Mouse (Mus musculus) intestine, postnatal 0 days (tissue): Measurements from ENCODE around the gene Heca. TPM values are rescaled to one million over a fixed set of nuclear protein-coding genes. Genes with fewer than 3 reads are reported as not detected.
"Not testable (repeated sequence)": the region's sequence is repeated elsewhere in the genome, so short reads cannot be mapped to it uniquely, and the experiment has no call there.

Experiments used
- ATAC-seq: fragments of 200-750 bp; cut with Nextera tagmentation; 2 replicates; pipeline ENCODE4 v1.8.0; 2017; ENCODE audit warnings: mild to moderate bottlenecking, moderate TSS enrichment, moderate library complexity
- H3K27ac ChIP-seq: fragments of 300-500 bp; sonication (generic); 2 replicates; pipeline ENCODE4 v1.5.1; 2014; ENCODE audit warnings: mild to moderate bottlenecking, low read depth, low read length, moderate library complexity
- H3K27me3 ChIP-seq: fragments of 300-500 bp; sonication (generic); replicated peaks from 2 replicates; pipeline ENCODE4 v1.6.1; 2014; ENCODE audit warnings: low read length, mixed read lengths; ENCODE audit not compliant: control insufficient read depth, insufficient read depth
- H3K36me3 ChIP-seq: fragments of 300-500 bp; sonication (generic); 2 replicates; pipeline ENCODE4 v1.6.1; 2014; ENCODE audit warnings: mild to moderate bottlenecking, moderate library complexity; ENCODE audit not compliant: control insufficient read depth, insufficient read depth
- H3K4me1 ChIP-seq: fragments of 300-500 bp; sonication (generic); replicated peaks from 2 replicates; pipeline ENCODE4 v1.6.1; 2014; ENCODE audit warnings: antibody characterized with exemption, low read length, mixed read lengths; ENCODE audit not compliant: control insufficient read depth, insufficient read depth
- H3K4me2 ChIP-seq: fragments of 300-500 bp; sonication (generic); replicated peaks from 2 replicates; pipeline ENCODE4 v1.6.1; 2014; ENCODE audit warnings: low read depth, mild to moderate bottlenecking, moderate library complexity
- H3K4me3 ChIP-seq: fragments of 300-500 bp; sonication (generic); 2 replicates; pipeline ENCODE4 v1.5.1; 2014; ENCODE audit warnings: low read depth, low read length
- H3K9ac ChIP-seq: fragments of 300-500 bp; sonication (generic); 2 replicates; pipeline ENCODE4 v1.6.1; 2014; ENCODE audit warnings: mild to moderate bottlenecking, low read depth, low read length
- H3K9me3 ChIP-seq: fragments of 300-500 bp; sonication (generic); 2 replicates; pipeline ENCODE4 v1.6.1; 2016; ENCODE audit warnings: mixed run types; ENCODE audit not compliant: control insufficient read depth
- CTCF ChIP-seq: sonication (generic); IDR thresholded peaks from 2 replicates; pipeline ENCODE4 v1.5.1; 2016; ENCODE audit warnings: low read depth, mild to moderate bottlenecking, control low read depth, antibody characterized with exemption, moderate library complexity
- WGBS: fragments of 180-500 bp; shearing (Covaris S2); extraction: QIAGEN DNeasy Blood & Tissue Kit; methylation state at CpG from one replicate; pipeline ENCODE4 v1.1.7; 2014; 5-methylcytosine and 5-hydroxymethylcytosine counted together
- polyA plus RNA-seq: library from polyadenylated mRNA; unstranded; fragments of >200 nt; fragmentation: Nextera tagmentation; extraction: Ambion mirVana; gene quantifications from 2 replicates; pipeline ENCODE4 v1.2.1, GENCODE M21; 2015

The Heca gene
- polyA plus RNA-seq, 1 experiment from 2014 or later = 5.0 TPM

DNA sequence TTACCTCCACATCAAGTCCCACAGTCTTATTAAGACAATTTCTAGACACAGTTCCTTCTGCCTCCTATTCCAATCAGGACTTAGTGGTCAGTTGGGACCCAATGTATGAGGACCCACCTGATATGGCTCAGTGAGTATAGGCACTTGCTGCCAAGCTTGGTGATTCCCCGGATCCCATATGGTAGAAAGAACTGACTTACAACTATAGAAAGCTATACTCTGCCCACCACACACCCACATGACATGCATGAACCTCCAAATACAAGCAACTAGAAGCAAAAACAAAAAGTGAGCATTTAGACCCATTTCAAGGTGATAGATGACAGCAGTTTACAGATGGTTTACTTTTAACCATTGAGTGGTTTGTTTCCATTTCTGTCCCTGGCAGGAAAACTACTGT lies 111.6 kb downstream of the Heca start:
- Histone ChIP-seq H3K36me3 (no peaks in the 10 kb centered on the region), H3K27ac (no peak overlapping the region), H3K4me2 (no peak overlapping the region), H3K4me1 (no peaks in the 10 kb centered on the region), H3K4me3 (no peak overlapping the region), H3K27me3 (no peaks in the 10 kb centered on the region), H3K9ac (no peak overlapping the region), H3K9me3 (no peaks in the 10 kb centered on the region)
- 94% methylated on average over 1 of the region's 1 CpGs for WGBS
- no peak for ATAC-seq
- TF ChIP-seq CTCF = no peak

DNA sequence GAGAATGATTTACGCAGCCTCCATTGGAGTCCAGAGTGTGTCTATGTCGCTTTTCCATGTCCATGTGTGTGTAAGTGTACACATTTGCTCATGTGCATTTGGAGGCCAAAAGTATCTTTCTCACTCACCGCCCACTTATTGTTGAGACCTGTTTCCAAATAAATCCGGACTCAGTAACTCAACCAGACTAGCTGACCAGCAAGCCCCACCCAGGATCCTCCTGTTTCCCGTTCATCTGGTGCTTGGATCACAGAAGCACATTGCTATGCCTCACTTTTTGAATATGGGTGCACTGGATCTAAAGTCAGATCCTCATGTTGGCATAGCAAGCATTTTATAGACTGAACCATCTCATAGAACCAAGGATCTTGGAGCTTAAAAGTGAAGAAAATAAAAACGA lies 112.8 kb downstream of the Heca start:
- H3K9ac ChIP-seq = no peak overlapping the region
- WGBS = 71% methylated on average over 6 of the region's 6 CpGs
- H3K4me3 ChIP-seq = no peak overlapping the region
- no peak overlapping the region for H3K27ac ChIP-seq
- no peaks in the 10 kb centered on the region for H3K9me3 ChIP-seq
- ATAC-seq = no peak
- H3K4me2 ChIP-seq = no peak overlapping the region
- H3K4me1 ChIP-seq = no peaks in the 10 kb centered on the region
- no peaks in the 10 kb centered on the region for H3K27me3 ChIP-seq
- TF ChIP-seq CTCF = no peak
- H3K36me3 ChIP-seq = no peaks in the 10 kb centered on the region

DNA sequence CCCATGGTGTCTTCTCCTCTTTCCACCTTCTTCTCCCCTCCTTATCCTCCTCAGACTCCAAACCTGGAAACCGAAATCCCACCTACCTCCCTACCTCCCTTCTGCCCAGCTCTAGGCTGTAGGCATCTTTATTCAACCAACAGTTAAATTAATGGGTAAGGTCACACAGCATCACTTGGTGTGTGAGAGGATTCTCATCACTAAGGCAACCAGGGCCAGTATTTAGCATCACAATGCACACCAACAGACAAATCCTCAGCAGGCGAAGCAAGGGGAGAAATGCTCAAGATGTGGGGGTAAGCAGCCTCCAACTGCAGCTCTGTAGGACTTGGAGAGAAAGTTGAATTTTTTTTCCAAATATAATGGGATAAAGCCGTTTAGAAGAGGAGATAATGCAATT lies 116.8 kb downstream of the Heca start:
- no peak for TF ChIP-seq CTCF
- Histone ChIP-seq H3K4me1 (no peaks in the 10 kb centered on the region), H3K27me3 (no peaks in the 10 kb centered on the region), H3K9me3 (no peaks in the 10 kb centered on the region), H3K9ac (no peak overlapping the region), H3K4me2 (no peak overlapping the region), H3K27ac (no peak overlapping the region), H3K4me3 (no peak overlapping the region), H3K36me3 (no peaks in the 10 kb centered on the region)
- no peak for ATAC-seq
- WGBS = 75% methylated on average over 3 of the region's 3 CpGs

DNA sequence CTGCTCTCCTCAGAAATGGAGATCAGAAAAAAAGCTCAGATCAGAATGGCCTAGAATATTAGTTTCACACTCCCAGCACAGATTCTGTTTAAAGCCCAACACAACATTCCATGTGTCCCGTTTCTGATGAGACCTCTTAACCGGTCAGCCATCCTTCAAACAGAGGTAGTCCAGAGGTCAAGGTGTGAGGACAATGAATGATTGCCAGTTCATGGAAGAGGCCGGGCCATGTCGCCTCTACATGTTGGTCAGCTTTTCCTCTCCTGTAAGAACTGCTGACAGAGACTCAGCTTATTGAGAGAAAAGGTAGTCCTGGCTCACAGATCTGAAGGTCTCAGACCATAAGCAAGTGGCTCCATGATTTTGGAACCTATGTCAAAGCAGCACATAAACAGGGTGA lies 118.7 kb downstream of the Heca start:
- Histone ChIP-seq H3K4me2 (no peak overlapping the region), H3K27me3 (no peaks in the 10 kb centered on the region), H3K4me1 (no peaks in the 10 kb centered on the region), H3K36me3 (no peaks in the 10 kb centered on the region), H3K9me3 (no peaks in the 10 kb centered on the region), H3K9ac (no peak overlapping the region), H3K4me3 (no peak overlapping the region), H3K27ac (no peak overlapping the region)
- WGBS = 80% methylated on average over 4 of the region's 4 CpGs
- no peak for ATAC-seq
- no peak for TF ChIP-seq CTCF

DNA sequence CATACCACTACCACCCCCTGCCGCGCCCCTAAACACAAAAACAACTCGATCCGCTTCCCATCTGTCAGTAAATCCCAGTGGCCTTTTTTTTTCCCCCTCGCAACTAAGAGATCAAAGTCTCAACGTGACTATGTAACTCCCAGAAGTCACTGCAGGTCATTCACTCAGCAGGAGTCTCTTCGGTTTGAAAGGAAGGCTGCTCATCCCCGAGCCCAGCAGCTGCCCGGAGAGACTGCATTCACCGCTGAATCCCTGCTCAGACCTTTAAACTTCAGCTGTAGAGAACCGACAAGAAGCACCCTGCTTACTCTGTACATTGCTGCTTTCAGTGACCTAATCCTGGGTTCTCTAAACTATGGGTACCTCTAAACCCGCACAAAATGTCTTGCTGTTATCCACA lies 120.5 kb downstream of the Heca start:
- WGBS = 11% methylated on average over 12 of the region's 12 CpGs
- no peak for ATAC-seq

DNA sequence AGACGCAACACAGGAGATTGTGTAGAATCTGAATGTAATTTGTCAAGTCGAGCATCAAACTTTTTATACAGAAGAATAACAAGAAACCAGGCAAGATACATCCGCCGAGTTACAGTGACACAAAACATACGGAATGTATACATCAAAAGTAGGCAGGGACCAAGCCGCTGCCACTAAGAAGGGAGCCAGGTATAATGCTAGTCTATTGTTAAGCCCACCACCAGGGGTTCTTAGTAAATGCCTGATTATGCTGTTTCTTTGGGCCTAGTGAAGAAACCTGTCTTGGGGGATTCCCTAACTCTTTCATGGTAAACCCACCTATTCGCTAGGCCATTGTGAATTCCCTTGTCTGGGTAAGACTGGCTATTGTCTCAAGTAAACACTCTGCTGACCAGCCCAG lies 127.4 kb downstream of the Heca start:
- H3K4me3 ChIP-seq, H3K27ac ChIP-seq, H3K4me1 ChIP-seq, H3K36me3 ChIP-seq, ATAC-seq, H3K9ac ChIP-seq, H3K9me3 ChIP-seq, H3K27me3 ChIP-seq, H3K4me2 ChIP-seq: not testable (repeated sequence)
- WGBS = 93% methylated on average over 7 of the region's 7 CpGs

More for the DNA sequence above, 120.5 kb downstream of the Heca start:
- Histone ChIP-seq H3K27ac (no peak overlapping the region), H3K27me3 (no peaks in the 10 kb centered on the region), H3K4me2 (peak overlapping the region; percentile 35), H3K36me3 (no peaks in the 10 kb centered on the region), H3K4me1 (no peaks in the 10 kb centered on the region), H3K9ac (no peak overlapping the region), H3K9me3 (no peaks in the 10 kb centered on the region), H3K4me3 (no peak overlapping the region)
- TF ChIP-seq CTCF = no peak

Other genes starting within 250 kb of the Heca start
- 41.8 and 47.0 TPM in 2 replicates for gene Cited2, start 224.8 kb downstream of the Heca start, polyA plus RNA-seq
- gene Txlnb, start 151.8 kb downstream of the Heca start, polyA plus RNA-seq = 0.03 and 0.08 TPM in 2 replicates
- 243 and 268 TPM in 2 replicates for gene Abracl, start 75.2 kb upstream of the Heca start, polyA plus RNA-seq
- gene Reps1, start 107.8 kb upstream of the Heca start, polyA plus RNA-seq = 6.1 and 7.7 TPM in 2 replicates